Mouse (Mus musculus): ENCODE measurements around the gene Tmem29. TPM values are rescaled to one million over a fixed set of nuclear protein-coding genes. Genes with fewer than 3 reads are reported as not detected.

The Tmem29 gene
- polyA plus RNA-seq (2012; rRNA removed) = 2.5 and 2.9 TPM in 2 replicates

DNA sequence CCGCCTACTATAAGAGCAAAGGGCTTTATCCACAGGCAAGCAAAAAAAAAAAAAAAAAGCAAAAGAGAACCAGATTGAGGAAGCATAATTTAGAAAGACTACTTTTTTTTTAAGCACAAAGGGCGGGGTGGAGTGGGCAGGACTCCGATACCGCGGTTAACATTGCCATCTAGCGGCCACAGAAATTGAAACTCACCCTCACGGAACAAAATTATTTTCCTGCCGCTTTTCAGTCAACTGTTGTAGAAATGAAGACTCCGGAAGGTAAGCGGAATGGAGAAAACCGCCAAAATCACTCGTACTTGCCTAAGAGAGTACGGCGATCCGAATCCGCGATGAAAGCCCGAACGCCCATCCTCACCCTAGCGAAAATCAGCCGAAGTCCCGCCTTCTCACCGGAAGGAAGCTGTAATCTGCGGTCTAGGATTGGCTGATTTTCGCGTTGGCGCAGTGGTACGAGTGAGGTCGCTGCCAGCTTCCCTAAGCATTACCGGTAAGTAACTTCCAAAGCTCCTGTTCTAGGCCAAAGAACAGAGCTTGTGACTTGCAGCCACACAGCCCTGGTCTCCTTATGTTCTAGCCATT lies at the start of gene Tmem29:
TSS of gene Tmem29 (minus strand) at position 389 of the 585 bp plus-strand sequence.

Other genes starting within 250 kb of the Tmem29 start
- 2.6 and 3.6 TPM in 2 replicates for gene Alas2, start 88.2 kb upstream of the Tmem29 start, polyA plus RNA-seq (2012; rRNA removed)
- gene Pfkfb1, start 129.1 kb upstream of the Tmem29 start, polyA plus RNA-seq (2012; rRNA removed) = 5.1 and 5.2 TPM in 2 replicates
- gene Apex2, start 130.7 kb upstream of the Tmem29 start, polyA plus RNA-seq (2012; rRNA removed) = 13.7 and 14.0 TPM in 2 replicates
- 12.9 and 14.1 TPM in 2 replicates for gene Tro, start 198.4 kb upstream of the Tmem29 start, polyA plus RNA-seq (2012; rRNA removed)

All from ovary, adult 2 months (tissue).